Mouse (Mus musculus) testis, adult 2 months (tissue): ENCODE measurements around the gene Hps4.

Experiments used
- CTCF ChIP-seq: fragments of 200-500 bp; IDR thresholded peaks from 2 replicates; pipeline ENCODE4 v1.5.1; 2012; ENCODE audit warnings: low read depth, mild to moderate bottlenecking, inconsistent platforms, low read length, moderate library complexity; ENCODE audit not compliant: control insufficient read depth, insufficient read depth, insufficient replicate concordance
- POLR2A ChIP-seq: fragments of 200-500 bp; IDR thresholded peaks from 2 replicates; pipeline ENCODE4 v1.6.1; 2012; ENCODE audit warnings: low read depth, mild to moderate bottlenecking, inconsistent platforms, low read length, moderate library complexity; ENCODE audit not compliant: control insufficient read depth

DNA sequence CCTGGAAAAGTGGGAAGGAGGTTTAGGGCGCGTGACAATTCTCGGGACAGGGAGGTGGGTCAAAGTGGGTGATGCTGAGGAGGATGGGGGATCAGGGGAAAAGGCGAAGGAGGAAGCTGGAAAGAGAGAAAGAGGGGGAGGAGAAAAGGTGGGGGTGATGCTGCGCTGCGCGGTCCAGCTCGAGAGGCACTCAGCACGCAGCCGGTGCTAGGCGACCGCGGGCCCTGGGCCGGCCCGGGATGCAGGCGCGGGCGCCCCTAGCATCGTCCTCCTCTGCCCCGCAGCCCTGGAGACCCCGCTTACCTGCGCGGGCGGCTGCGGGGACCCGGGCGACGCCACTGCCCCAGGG, 51.5 kb downstream of the Hps4 start:
- TF ChIP-seq CTCF (no peak), POLR2A (no peak)
